Mouse (Mus musculus) liver, embryonic 12.5 days (tissue): ENCODE measurements around the gene Zxdc. TPM values are rescaled to one million over a fixed set of nuclear protein-coding genes. Genes with fewer than 3 reads are reported as not detected.
A peak's percentile ranks its signal among the peaks of the same experiment; 100 is the strongest.

Experiments
- ATAC-seq: fragments of 200-750 bp; cut with Nextera tagmentation; 2 replicates; pipeline ENCODE4 v1.8.0; 2017; ENCODE audit warnings: moderate number of reproducible peaks, mild to moderate bottlenecking, moderate library complexity
- H3K27ac ChIP-seq: fragments of 300-500 bp; sonication (generic); 2 replicates; pipeline ENCODE4 v1.5.1; 2016; ENCODE audit warnings: mild to moderate bottlenecking
- H3K27me3 ChIP-seq: fragments of 300-500 bp; sonication (generic); replicated peaks from 2 replicates; pipeline ENCODE4 v1.6.1; 2016; ENCODE audit warnings: mild to moderate bottlenecking, moderate library complexity
- H3K36me3 ChIP-seq: fragments of 300-500 bp; sonication (generic); 2 replicates; pipeline ENCODE4 v1.6.1; 2016; ENCODE audit warnings: mild to moderate bottlenecking, moderate library complexity
- H3K4me1 ChIP-seq: fragments of 300-500 bp; sonication (generic); 2 replicates; pipeline ENCODE4 v1.6.1; 2016
- H3K4me2 ChIP-seq: fragments of 300-500 bp; sonication (generic); 2 replicates; pipeline ENCODE4 v1.6.1; 2016; ENCODE audit warnings: mild to moderate bottlenecking, moderate library complexity
- H3K4me3 ChIP-seq: fragments of 300-500 bp; sonication (generic); 2 replicates; pipeline ENCODE4 v1.5.1; 2016; ENCODE audit warnings: mild to moderate bottlenecking, moderate library complexity
- H3K9ac ChIP-seq: fragments of 300-500 bp; sonication (generic); 2 replicates; pipeline ENCODE4 v1.6.1; 2016; ENCODE audit warnings: mild to moderate bottlenecking, moderate library complexity
- H3K9me3 ChIP-seq: fragments of 300-500 bp; sonication (generic); replicated peaks from 2 replicates; pipeline ENCODE4 v1.6.1; 2016; ENCODE audit warnings: mild to moderate bottlenecking, moderate library complexity
- WGBS: fragments of 180-500 bp; shearing (Covaris S2); methylation state at CpG from one replicate; pipeline ENCODE4 v1.1.7; 2016; ENCODE audit not compliant: insufficient replicate concordance; 5-methylcytosine and 5-hydroxymethylcytosine counted together
- polyA plus RNA-seq: library from polyadenylated mRNA; unstranded; fragments of >200 nt; fragmentation: Nextera tagmentation; extraction: Ambion mirVana; gene quantifications from 2 replicates; pipeline ENCODE4 v1.2.1, GENCODE M21; 2016

The Zxdc gene
- 5.6 and 7.9 TPM in 2 replicates for polyA plus RNA-seq

- Histone ChIP-seq H3K9ac (peak within 1 kb of the TSS; percentile 85), H3K36me3 (peaks cover 25% of the 10 kb centered on the region), H3K4me3 (peak within 1 kb of the TSS; percentile 90), H3K27me3 (no peaks in the 10 kb centered on the region), H3K4me1 (peaks cover 47% of the 10 kb centered on the region), H3K4me2 (peak within 1 kb of the TSS; percentile 99), H3K27ac (peak within 1 kb of the TSS; percentile 77), H3K9me3 (no peaks in the 10 kb centered on the region)
- ATAC-seq, result peak; percentile 96
- WGBS, result 6% methylated on average over 41 of the region's 41 CpGs
Observed at GRCm38 (mm10) chr6:90368976-90369724, at the start of gene Zxdc. Gene Zxdc, plus strand, starts transcription at chr6:90369492.

- ATAC-seq, result peak; percentile 59
- 51% methylated on average over 5 of the region's 5 CpGs for WGBS
Observed at GRCm38 (mm10) chr6:90320429-90320828, 48.9 kb upstream of the Zxdc start.

GRCm38 (mm10) chr6:90321811-90322210 is 47.5 kb upstream of the Zxdc start:
- Histone ChIP-seq H3K36me3 (no peaks in the 10 kb centered on the region), H3K9me3 (no peaks in the 10 kb centered on the region), H3K9ac (no peak overlapping the region), H3K4me1 (0 out of 2 replicates have a peak, but pooled peaks cover 12% of the 10 kb centered on the region), H3K4me2 (no peak overlapping the region), H3K4me3 (no peak overlapping the region), H3K27me3 (0 out of 2 replicates have a peak, but pooled peaks cover 7% of the 10 kb centered on the region), H3K27ac (peak overlapping the region; percentile 36; the same call in 1 of the 2 replicates)
- 39% methylated on average over 4 of the region's 4 CpGs for WGBS
- no peak for ATAC-seq

More at GRCm38 (mm10) chr6:90320429-90320828, 48.9 kb upstream of the Zxdc start:
- Histone ChIP-seq H3K4me3 (no peak overlapping the region), H3K4me1 (0 out of 2 replicates have a peak, but pooled peaks cover 12% of the 10 kb centered on the region), H3K36me3 (peaks cover 5% of the 10 kb centered on the region; the same call in 1 of the 2 replicates), H3K9me3 (no peaks in the 10 kb centered on the region), H3K27me3 (0 out of 2 replicates have a peak, but pooled peaks cover 5% of the 10 kb centered on the region), H3K9ac (no peak overlapping the region), H3K4me2 (no peak overlapping the region), H3K27ac (peak overlapping the region; percentile 38)

- no peaks in the 10 kb centered on the region for H3K36me3 ChIP-seq
- H3K4me3 ChIP-seq, result peak overlapping the region; percentile 21
- H3K27me3 ChIP-seq, result 0 out of 2 replicates have a peak, but pooled peaks cover 7% of the 10 kb centered on the region
- no peak overlapping the region for H3K27ac ChIP-seq
- WGBS, result 53% methylated on average over 3 of the region's 3 CpGs
- 0 out of 2 replicates have a peak, but pooled peaks cover 12% of the 10 kb centered on the region for H3K4me1 ChIP-seq
- no peaks in the 10 kb centered on the region for H3K9me3 ChIP-seq
- H3K4me2 ChIP-seq, result peak overlapping the region; percentile 54
- no peak overlapping the region for H3K9ac ChIP-seq
- peak; percentile 14; the same call in 1 of the 2 replicates for ATAC-seq
Observed at GRCm38 (mm10) chr6:90324026-90324425, 45.3 kb upstream of the Zxdc start.

- H3K4me2 ChIP-seq, result peak overlapping the region; percentile 54
- 0 out of 2 replicates have a peak overlapping the region, but pooled peaks have one; percentile 12 for H3K9ac ChIP-seq
- 0 out of 2 replicates have a peak, but pooled peaks cover 7% of the 10 kb centered on the region for H3K27me3 ChIP-seq
- no peaks in the 10 kb centered on the region for H3K9me3 ChIP-seq
- H3K36me3 ChIP-seq, result no peaks in the 10 kb centered on the region
- 41% methylated on average over 3 of the region's 3 CpGs for WGBS
- H3K4me1 ChIP-seq, result 0 out of 2 replicates have a peak, but pooled peaks cover 12% of the 10 kb centered on the region
- peak; percentile 42 for ATAC-seq
- peak overlapping the region; percentile 39 for H3K4me3 ChIP-seq
- peak overlapping the region; percentile 36; the same call in 1 of the 2 replicates for H3K27ac ChIP-seq
Observed at GRCm38 (mm10) chr6:90324463-90324862, 44.8 kb upstream of the Zxdc start.

- H3K4me3 ChIP-seq, result peak within 1 kb of the TSS; percentile 39
- peak; percentile 41; the same call in 1 of the 2 replicates for ATAC-seq
- 0 out of 2 replicates have a peak, but pooled peaks cover 8% of the 10 kb centered on the region for H3K4me1 ChIP-seq
- 0 out of 2 replicates have a peak within 1 kb of the TSS, but pooled peaks have one; percentile 12 for H3K9ac ChIP-seq
- H3K4me2 ChIP-seq, result peak within 1 kb of the TSS; percentile 54
- WGBS, result 6% methylated on average over 22 of the region's 22 CpGs
- H3K36me3 ChIP-seq, result no peaks in the 10 kb centered on the region
- 0 out of 2 replicates have a peak, but pooled peaks cover 7% of the 10 kb centered on the region for H3K27me3 ChIP-seq
- peak within 1 kb of the TSS; percentile 36; the same call in 1 of the 2 replicates for H3K27ac ChIP-seq
- no peaks in the 10 kb centered on the region for H3K9me3 ChIP-seq
Observed at GRCm38 (mm10) chr6:90324991-90325390, 44.3 kb upstream of the Zxdc start, which contains the start of gene Chst13. Gene Chst13, minus strand, starts transcription at chr6:90325185.

- 0 out of 2 replicates have a peak, but pooled peaks cover 7% of the 10 kb centered on the region for H3K27me3 ChIP-seq
- H3K27ac ChIP-seq, result no peak overlapping the region
- H3K4me1 ChIP-seq, result no peaks in the 10 kb centered on the region
- no peak overlapping the region for H3K4me2 ChIP-seq
- H3K4me3 ChIP-seq, result no peak overlapping the region
- H3K9ac ChIP-seq, result no peak overlapping the region
- H3K36me3 ChIP-seq, result no peaks in the 10 kb centered on the region
- H3K9me3 ChIP-seq, result no peaks in the 10 kb centered on the region
- no peak for ATAC-seq
- 17% methylated on average over 6 of the region's 6 CpGs for WGBS
Observed at GRCm38 (mm10) chr6:90327670-90328069, 41.6 kb upstream of the Zxdc start.

GRCm38 (mm10) chr6:90329953-90330352 is 39.3 kb upstream of the Zxdc start:
- no peak for ATAC-seq
- no peaks in the 10 kb centered on the region for H3K9me3 ChIP-seq
- no peak overlapping the region for H3K9ac ChIP-seq
- no peak overlapping the region for H3K4me3 ChIP-seq
- no peak overlapping the region for H3K4me2 ChIP-seq
- no peaks in the 10 kb centered on the region for H3K4me1 ChIP-seq
- no peak overlapping the region for H3K27ac ChIP-seq
- 0 out of 2 replicates have a peak, but pooled peaks cover 5% of the 10 kb centered on the region for H3K27me3 ChIP-seq
- 48% methylated on average over 1 of the region's 1 CpGs for WGBS
- no peaks in the 10 kb centered on the region for H3K36me3 ChIP-seq

GRCm38 (mm10) chr6:90332561-90333425 is 36.5 kb upstream of the Zxdc start, which contains the start of gene Uroc1:
Gene Uroc1, plus strand, starts transcription at chr6:90333284.
- no peak within 1 kb of the TSS for H3K4me3 ChIP-seq

GRCm38 (mm10) chr6:90334244-90334643 is 35.0 kb upstream of the Zxdc start:
- H3K27me3 ChIP-seq, result no peaks in the 10 kb centered on the region
- ATAC-seq, result no peak
- no peaks in the 10 kb centered on the region for H3K36me3 ChIP-seq
- no peaks in the 10 kb centered on the region for H3K4me1 ChIP-seq
- H3K27ac ChIP-seq, result no peak overlapping the region
- 39% methylated on average over 3 of the region's 3 CpGs for WGBS
- H3K9ac ChIP-seq, result no peak overlapping the region
- H3K4me2 ChIP-seq, result peak overlapping the region; percentile 37
- no peaks in the 10 kb centered on the region for H3K9me3 ChIP-seq
- H3K4me3 ChIP-seq, result no peak overlapping the region

More at GRCm38 (mm10) chr6:90332561-90333425, 36.5 kb upstream of the Zxdc start, which contains the start of gene Uroc1:
- ATAC-seq, result peak; percentile 84
- H3K9ac ChIP-seq, result no peak within 1 kb of the TSS
- H3K36me3 ChIP-seq, result no peaks in the 10 kb centered on the region
- no peaks in the 10 kb centered on the region for H3K27me3 ChIP-seq
- peak within 1 kb of the TSS; percentile 62 for H3K27ac ChIP-seq
- no peaks in the 10 kb centered on the region for H3K9me3 ChIP-seq
- H3K4me1 ChIP-seq, result no peaks in the 10 kb centered on the region
- WGBS, result 57% methylated on average over 7 of the region's 7 CpGs
- H3K4me2 ChIP-seq, result peak within 1 kb of the TSS; percentile 37

GRCm38 (mm10) chr6:90342343-90342742 is 26.9 kb upstream of the Zxdc start:
- H3K9ac ChIP-seq, result no peak overlapping the region
- H3K36me3 ChIP-seq, result no peaks in the 10 kb centered on the region
- no peak overlapping the region for H3K27ac ChIP-seq
- no peak overlapping the region for H3K4me2 ChIP-seq
- no peaks in the 10 kb centered on the region for H3K4me1 ChIP-seq
- H3K27me3 ChIP-seq, result 0 out of 2 replicates have a peak, but pooled peaks cover 2% of the 10 kb centered on the region
- H3K9me3 ChIP-seq, result no peaks in the 10 kb centered on the region
- H3K4me3 ChIP-seq, result no peak overlapping the region
- ATAC-seq, result no peak
- WGBS, result 75% methylated on average over 2 of the region's 2 CpGs
